Mouse (Mus musculus) activated CD4-positive, CD25-positive, alpha-beta regulatory T cell, adult 9 weeks (primary cell): ENCODE measurements around the gene Rlf. TPM values are rescaled to one million over a fixed set of nuclear protein-coding genes. Genes with fewer than 3 reads are reported as not detected.

Experiments used
- polyA plus RNA-seq: library from polyadenylated mRNA; unstranded; fragments of 100-300 nt; shearing (Covaris generic); gene quantifications from one replicate; pipeline ENCODE4 v1.2.1, GENCODE M21; 2017

Gene Rlf
- 48.6 TPM for polyA plus RNA-seq

GRCm38 (mm10) chr4:121214793-121215304 lies at the start of gene Rlf:
Rlf (minus strand) TSS chr4:121215084.

GRCm38 (mm10) chr4:121109126-121109525 lies 105.8 kb downstream of the Rlf start, which contains the start of gene Tmco2:
Tmco2 (minus strand) TSS chr4:121109226.

GRCm38 (mm10) chr4:121097650-121098378 lies 117.1 kb downstream of the Rlf start, which contains the start of gene Zmpste24:
Zmpste24 (minus strand) TSS chr4:121098241.

Other genes starting within 250 kb of the Rlf start
- 25.9 TPM for gene Smap2, start 197.8 kb downstream of the Rlf start, polyA plus RNA-seq
- gene Col9a2, start 175.7 kb downstream of the Rlf start, polyA plus RNA-seq = not detected
- 57.6 TPM for gene Zmpste24, start 116.8 kb downstream of the Rlf start, polyA plus RNA-seq
- gene Tmco2, start 105.9 kb downstream of the Rlf start, polyA plus RNA-seq = not detected
- not detected for gene Gm12888, start 109.8 kb upstream of the Rlf start, polyA plus RNA-seq
- gene Gm12886, start 208.0 kb upstream of the Rlf start, polyA plus RNA-seq = not detected